Mouse (Mus musculus) heart, adult 11 months (tissue): Measurements from ENCODE around the gene Nucb2.

Source experiments
- DNase-seq: peaks from one replicate; pipeline ENCODE4 v3.0.0; 2022

Gene Nucb2

DNA sequence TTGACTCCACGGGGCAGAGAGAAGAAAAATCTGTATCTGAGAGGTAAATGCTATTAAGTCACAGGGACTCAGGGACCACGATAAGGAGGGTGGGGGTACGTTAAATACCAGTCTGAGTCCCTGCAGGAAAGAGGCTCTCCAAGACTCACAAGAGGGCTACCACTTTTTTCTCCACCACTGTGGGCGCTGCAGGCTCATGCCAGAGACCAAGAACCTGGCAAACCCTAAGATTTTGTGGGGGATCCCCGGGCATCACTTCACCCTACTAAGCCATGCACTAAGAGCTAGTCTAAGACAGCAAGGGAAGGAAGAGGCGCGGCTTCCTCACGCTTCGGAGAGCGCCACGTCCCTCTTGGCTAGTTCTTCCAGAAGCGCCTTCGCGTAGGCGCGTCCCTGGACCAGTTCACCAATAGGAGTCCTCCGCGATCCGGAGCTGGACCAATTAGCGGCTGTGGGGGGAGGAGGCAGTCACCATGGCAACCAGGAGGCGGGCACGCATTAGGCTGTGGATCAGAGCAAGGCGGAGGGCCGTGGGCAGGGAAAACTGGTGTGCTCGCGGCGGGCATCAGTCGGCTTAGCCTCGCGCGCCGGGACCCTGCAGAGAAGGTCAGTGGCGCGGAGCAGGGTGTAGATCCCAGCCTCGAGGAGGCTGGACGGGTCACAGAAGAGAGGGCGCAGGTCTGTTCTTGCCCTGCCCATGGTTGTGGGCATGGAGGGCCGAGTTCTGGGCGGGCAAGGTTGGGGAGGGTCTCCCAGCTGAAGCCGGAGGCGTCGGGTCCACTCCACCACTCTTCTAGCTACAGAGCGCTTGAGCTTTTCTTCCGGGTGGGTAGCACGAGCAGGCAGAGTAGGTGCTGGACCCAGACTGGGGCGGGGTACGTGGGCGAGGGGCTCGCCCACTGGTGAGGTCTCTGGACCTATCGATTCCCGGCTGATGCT is at the start of gene Nucb2:
Nucb2 (plus strand) TSS at position 491 of the 939 bp plus-strand sequence.
- DNase-seq: peak; percentile 100

DNA sequence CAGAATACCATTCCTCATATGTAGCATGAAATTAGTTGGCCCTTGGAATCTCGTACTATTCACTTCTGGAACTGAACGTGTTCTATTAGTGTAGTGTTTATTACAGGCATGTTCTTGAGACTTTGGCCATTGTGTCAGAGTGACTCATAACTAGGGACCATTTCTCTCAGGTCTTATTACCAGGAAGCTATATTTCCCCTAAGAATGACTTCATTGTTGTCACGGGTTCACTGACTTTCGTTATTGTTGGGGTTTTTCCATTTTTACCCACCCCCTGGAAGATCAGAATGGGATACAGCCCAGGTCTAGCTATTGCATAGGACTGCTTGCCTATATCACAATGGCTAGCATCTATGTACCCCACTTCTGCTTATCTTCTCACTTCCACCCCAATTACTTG is 47.2 kb upstream of the Nucb2 start:
- no peak for DNase-seq

DNA sequence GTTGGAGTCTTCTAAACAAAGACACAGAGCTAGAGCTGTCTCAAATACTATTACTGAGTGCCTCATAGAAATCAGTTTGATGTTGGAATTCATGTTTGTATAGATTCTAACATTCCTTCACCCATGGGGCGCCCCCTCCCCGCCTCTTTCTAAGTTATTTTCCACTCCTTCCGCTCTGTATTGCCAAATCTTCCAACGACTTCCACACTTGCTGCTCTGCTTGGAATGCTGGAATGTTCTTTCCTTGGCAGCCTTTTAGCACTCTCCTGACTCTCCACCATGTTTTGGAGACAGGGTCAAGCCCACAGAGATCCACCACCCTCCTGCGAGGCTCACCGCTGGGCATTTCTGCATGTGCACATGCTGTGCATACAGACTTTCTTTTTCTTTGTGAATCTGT is 46.8 kb upstream of the Nucb2 start:
- DNase-seq: peak; percentile 91

DNA sequence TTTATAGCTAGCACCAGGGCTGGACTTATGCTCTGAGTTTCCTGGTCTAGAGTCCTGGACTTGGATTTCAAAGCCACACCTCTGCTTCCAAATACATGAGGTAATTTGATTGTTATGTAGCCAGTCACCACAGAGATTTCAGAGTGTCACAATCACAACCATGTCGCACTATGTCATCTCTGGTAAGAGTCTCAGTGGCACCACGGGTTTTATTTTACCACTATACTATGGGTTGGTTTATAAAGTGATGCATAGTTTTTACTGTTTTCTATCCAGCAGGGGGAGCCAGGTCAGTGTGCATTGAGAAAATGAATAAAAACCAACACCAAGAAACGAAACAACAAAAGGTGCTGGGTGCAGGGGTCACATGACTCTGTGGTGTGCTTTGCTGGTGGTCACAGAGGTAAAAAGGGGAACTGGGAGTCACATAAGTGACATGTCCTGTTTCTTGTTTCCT is 45.2 kb upstream of the Nucb2 start:
- DNase-seq: peak; percentile 80

DNA sequence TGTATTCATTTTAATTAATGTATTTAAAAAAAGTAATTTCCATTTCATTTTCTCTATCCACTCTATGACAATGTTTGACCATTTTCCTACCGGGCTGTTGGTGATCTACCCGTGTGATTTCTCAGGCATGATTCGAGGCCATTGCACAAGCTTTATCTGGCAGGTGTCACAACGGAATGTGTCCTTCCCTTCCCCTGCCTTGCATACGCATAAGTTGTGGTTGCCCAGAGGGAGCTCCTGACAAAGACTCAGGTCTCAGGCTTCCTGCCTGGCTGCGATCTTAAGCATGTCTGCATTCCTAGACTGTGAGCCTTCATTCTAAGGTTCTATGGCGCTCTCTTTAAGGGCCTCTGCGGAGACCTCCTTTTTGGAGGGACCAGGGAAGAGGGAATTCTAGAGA is 42.1 kb upstream of the Nucb2 start:
- DNase-seq: peak; percentile 82

DNA sequence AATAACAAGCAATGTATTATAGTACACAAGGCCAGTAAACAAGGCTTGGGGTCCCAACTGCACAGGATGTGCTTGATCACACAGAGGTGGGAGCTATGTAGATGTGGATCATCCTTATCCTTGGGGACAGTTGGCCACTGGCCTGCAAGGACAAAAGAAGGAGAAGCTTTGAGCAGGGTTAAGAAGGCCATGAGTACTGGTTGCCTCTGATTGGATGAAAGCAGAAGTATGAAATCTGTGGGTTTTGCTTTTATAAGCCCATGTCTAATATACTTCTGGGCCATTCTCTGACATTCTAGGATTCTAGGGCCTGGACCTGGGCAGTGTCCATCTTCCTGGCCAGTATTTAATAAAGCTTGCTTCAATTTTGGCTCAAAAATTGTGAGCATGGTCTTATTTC is 28.3 kb upstream of the Nucb2 start:
- no peak for DNase-seq

DNA sequence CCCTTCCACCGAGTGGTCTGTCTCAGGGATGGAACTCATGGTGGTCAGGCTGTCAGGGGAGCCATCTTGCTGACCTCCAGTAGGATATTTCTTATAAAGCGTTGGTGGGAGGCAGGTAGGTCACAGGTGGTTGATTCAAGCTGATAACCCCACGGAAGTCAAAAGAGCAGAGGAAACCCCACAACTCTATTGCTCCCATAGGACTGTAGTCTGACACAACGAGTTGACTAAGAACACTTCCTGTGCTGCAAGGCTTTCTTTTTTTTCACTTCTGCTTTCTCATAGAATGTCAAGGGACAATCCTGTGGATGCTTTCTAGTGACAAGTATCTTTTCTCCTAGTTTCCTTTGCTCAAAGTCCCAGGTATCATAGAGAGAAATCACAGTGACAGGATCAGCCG is 27.9 kb upstream of the Nucb2 start:
- DNase-seq: no peak

DNA sequence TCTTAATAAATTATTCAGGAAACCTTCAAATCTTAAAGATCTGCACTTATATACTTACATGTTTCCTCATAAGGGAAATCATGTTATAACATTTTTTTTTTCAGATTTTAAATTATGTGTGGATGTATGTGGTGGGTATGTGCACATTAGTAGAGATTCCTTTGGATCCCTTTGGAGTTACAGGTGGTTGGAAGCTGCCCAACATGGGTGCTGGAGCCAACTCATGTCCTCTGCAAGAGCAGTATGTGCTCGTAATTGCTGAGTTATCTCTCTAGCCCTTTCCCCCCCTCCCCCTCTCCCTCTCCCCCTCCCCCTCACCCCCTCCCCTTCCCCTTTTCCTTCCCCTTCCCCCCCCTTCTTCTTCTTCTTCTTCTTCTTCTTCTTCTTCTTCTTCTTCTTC is 21.1 kb upstream of the Nucb2 start:
- no peak for DNase-seq

DNA sequence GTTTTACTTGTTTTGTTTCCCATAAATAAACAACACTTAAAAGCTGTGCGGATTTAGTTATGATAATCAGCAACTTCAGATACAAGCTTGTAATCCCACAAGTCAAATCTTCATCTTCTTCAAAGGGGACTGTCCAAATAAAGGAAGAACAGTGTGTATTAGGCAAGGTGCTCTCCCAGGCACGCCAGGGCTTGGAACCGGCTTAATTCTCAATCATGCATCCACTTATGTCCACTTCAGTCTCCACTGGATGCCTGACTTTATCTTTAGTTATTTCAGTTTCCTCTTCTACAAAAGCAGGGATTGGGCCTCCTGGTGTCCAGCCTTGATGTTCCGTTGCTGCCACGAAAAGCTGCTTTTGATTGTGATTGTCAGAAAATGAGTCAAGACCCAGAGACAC is 20.4 kb upstream of the Nucb2 start:
- DNase-seq: no peak

DNA sequence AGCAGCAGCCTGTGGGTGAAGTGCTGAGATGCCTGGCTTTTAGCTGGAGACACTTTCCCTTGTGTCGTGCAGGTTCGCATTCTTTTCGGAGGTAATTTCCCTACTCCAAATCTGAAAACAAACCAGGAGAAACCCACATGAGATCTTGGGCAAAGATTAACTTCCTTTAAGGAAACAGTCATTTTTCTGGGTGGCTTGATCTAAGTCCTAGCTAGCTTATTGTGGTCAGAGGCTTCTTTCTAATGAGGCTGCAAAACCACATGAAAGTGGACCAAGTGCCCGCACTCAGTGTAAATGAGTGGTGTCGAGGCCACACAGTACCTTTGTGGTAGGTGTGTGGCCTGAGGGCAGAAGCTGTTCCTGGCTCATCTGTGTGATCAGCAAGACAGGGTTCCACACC is 20.0 kb upstream of the Nucb2 start:
- DNase-seq: no peak

DNA sequence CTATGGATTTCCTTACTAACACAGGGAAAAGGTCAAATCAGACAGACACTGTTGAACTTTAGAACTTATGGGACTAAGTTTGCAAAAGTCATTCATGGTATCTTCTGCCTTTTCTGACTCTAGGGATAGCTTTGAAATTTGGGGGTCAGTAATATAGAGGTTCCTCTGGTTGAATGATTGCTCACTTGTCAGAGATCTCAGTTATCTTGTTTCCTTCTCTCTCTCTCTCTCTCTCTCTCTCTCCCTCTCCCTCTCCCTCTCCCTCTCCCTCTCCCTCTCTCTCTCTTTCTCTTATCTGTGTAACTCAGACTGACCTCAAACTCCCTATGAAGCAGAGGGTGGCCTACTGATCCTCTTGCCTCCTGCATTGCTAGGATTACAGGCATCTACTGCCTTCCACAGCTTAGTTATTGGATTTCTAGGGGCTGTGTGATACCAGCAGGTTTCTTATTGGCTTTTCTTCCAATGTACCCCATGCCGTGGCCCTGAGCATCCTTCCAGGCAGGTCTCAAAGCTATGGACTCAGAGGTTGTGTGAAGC is 19.0 kb upstream of the Nucb2 start:
- no peak for DNase-seq

DNA sequence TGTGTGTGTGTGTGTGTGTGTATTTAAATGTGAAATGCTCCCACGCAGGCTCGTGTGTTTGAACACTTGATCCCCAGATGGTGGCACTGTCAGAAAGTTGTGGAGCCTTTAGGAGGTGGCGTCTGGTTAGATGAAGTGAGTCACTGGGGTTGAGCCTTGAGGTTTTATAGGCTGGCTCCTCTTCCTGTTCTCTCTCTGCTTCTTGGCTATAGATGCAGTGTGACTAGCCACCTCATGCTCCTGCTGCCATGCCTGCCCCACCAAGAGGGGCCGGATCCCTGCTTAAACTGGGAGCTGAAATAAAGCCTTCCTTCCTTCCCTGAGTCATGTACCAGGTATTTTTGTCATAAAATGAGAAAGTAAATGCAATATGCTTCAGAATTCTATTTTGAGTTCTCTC is 13.1 kb upstream of the Nucb2 start:
- no peak for DNase-seq

DNA sequence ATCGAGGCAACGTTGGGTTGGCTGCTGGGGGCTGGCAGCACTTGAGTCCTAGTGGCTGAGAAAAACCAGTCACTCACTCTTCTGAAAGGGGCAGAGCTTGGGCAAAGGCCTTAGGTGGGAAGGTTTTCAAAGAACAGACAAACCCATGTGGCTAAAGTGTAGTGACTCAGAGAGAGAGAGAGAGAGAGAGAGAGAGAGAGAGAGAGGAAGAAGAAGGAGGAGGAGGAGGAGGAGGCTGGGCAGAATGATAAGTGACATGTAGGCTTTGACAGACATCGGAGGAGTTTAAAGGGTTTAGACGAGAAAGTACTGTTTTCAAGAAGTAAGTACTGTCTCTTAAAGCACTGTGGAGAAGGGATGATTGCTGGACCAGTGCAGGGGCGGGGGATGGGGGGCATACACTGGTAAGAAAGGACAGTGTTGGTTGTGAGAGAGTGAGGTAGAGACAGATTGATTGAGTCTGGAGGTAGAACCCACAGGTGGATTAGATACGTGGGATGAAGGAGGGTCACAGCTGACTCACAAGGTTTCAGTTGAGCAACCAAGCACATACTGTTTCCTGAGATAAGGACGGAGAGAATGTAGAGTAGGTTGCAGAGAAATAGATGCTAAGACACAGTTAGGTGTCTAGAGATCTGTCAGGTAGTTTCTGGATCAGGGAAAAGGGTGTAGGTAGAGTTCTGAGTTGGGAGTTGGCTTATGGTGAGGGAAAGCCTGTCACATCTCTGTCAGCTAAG is 10.7 kb upstream of the Nucb2 start:
- DNase-seq: no peak

DNA sequence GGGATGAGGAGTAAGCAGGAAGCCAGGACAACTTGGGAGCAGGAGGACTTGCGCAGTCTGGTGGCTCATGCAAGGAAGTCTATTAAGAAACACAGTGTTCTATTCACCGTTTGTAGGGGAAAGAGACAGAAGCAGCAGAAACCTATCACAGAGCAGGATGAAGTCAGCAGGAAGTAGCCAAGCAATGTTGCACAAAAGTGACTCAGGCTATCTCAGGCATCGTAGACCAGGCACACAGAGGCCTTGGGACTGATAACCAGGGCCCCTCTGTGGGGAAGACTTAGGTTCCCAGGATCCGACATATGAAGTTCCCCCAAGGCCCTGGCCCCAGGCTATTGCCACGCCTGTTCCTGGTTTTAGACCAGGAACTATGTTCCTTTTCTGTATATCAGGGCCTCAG is 9.6 kb upstream of the Nucb2 start:
- no peak for DNase-seq

DNA sequence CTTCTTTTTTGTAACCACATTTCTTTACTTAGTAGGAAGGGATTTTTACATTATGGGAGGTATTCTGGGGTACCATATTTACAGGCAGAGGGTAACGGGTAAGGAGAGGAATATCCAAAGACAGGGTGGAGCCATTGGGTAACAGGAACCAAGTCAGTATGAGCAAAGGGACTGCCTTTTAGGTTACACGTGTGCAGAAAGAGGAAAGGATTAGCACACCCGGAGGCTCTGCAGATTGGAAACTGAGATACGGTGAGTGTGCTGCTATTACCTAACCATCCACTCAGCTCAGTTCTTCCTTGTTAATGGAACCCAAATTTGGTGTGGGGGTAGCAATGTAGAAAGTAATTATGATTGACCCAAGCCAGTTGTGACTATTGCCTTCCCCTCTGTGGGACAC is 7.4 kb upstream of the Nucb2 start:
- DNase-seq: no peak

DNA sequence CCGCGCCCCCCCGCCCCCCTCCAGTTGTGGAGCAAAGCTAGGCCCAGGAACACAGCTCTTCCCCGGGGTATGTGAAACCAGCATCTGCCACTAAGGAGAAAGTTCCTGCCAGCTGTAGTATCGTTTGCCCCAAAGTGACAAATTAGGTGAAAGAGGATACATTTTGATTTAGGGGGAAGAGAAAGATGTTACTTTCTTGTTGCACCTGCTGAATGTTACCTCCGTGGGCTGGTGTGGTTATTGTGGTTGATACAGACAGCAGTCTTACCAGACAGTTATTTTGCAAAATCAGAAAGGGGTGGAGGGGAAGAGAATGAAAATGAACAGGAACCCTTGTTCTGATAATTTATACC is 625 bp downstream of the Nucb2 start:
- no peak for DNase-seq

DNA sequence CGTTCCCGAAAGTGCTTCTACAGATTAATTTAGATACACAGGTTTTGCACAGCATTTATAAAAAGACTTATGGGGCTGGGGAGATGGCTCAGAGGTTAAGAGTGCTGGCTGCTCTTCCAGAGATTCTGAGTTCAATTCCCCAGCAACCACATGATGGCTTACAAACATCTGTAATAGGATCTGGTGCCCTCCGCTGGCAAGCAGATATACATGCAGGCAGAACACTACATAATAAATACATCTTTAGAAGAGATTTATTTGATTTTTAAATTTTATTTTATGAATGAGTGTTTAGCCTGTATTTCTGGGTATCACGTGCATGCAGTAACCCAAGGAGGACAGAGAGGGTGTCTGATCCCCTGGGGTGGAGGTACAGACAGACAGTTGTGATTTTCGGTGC is 9.9 kb downstream of the Nucb2 start:
- DNase-seq: peak; percentile 49

DNA sequence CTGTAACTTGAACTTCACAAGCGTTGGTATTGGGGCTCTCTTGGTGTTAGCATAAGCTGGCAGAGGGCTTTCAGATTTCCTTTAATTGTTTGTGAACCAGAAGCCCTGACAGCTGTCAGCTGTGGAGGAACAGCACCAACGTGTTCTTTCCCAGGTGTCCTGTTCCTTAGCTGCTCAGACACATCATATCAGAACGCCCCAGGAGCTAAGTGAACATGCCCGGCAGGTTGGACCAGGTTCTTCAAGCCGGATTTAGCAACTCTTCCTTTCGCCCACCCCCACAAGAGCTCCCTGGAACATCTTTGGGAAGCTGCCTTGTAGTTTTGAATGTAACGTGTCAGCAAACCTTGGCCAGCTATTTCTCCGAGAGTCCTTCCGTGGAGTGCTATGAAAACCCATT is 10.4 kb downstream of the Nucb2 start:
- DNase-seq: peak; percentile 79

DNA sequence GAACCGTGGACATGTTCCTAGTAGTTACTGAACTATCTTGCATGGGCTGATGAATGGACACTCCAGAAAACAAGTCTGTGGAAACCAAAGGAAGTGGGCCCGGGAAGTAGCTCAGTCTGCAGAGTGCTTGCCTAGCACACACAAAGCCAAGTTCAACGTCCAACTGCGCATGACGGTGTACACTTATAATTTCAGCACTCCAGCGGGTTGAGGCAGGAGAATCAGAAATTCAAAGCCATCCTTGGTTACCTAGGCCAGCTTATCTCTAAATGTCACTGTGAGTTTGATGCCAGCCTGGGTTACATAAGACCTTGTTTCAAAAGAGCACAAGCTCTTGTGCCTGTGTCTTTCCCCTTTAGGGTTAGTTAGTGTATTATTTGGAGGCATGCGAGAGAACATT is 10.9 kb downstream of the Nucb2 start:
- DNase-seq: peak; percentile 82

DNA sequence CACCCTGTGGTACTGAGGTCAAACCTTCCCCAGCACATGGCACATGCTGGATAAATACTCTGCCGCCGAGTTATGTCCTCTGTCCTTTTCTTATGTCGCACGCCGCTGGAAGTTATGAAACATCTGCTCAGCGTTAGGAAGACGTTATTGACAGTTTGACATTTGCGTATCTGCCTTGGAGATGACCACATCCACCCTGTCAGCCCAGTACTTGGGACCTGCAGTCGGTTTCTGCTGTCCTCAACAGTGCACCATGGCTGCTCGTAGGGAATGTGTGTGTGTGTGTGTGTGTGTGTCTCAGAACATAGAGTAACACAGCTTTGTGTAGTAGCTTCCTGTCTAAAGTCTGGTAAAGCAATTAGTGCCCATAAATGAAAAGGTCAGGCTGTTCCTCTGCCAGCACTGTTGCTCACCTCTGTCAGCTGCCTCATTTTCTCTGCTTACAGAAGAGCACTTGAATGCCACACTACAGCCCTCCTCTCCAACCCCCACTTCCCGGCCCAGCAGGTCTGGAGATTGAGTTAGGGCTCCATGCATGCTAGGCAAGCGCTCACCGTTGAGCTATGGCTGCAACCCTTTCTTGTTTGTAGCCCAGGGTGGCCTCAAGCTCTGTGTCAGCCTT is 11.5 kb downstream of the Nucb2 start:
- DNase-seq: peak; percentile 92

DNA sequence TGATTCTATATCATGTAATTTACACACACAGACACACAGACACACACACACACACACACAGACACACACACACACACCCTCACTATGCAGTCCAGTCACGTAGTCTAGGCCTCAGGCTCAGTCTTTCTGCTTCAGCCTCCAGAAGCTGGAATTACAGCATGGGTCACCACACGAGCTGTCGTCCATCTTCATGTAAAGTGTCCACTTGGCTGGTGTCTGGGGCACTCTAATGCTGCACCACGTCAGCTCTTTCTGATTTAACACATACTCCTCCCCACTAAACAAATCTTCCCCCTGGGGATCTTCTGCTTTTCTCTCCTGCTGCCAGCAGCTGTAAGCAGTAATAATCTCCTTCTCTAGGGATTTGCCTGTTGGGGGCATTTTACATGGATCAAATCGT is 13.1 kb downstream of the Nucb2 start:
- DNase-seq: peak; percentile 82

DNA sequence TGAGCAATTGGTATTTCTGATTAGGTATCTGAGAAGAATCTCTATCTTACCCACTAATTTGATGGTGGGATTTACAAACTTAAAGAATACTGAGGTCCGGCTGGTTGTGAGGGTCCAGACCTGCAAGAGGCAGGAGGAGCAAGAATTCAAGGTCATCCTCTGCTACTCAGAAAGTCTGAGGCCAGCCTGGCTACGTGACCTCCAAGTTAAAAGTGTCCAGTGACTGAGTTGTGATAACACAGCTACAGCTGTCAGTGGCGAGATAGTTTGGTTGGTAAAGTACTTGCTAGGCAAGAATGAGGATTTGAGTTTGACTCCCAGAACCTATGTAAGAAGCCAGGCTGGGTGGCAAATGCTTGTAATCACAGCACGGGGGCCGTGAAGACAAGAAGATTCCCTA is 14.0 kb downstream of the Nucb2 start:
- DNase-seq: peak; percentile 83

DNA sequence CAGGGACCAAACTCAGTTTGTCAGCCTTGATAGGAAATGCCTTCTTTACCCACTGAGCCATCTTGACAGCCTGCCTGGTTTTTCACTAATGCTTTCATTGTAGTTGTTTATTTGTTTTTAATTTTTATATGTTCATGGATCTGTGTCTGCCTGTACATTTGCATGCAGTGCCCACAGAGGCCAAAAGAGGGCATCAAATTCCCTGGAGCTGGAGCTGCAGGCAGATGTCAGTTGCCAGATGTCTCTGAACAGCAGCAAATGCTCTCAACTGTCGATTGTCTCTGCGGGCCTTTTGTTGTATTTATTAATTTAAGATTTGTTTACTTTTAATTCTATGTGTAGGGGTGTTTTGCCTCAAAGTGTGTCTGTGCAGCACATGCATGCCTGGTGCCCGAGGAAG is 15.6 kb downstream of the Nucb2 start:
- DNase-seq: peak; percentile 83

DNA sequence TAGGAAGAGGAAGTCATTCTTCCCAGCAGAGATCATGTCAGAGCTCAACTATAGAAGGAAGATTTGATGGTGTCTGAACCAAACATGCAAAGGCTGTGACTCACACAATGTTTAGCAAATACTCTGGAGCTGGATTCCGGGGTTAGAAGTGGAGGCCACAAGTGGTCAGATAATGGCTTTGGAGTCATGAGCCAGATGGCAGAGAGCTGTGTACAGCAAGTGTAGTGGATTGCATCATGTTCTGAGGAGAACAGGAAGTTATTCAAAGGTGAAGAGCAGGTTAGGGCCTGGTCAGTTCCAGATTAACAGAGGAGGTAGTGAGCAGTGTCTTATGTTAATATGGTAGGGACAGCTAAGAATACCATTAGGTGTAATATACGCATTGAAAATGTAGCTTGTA is 20.4 kb downstream of the Nucb2 start:
- DNase-seq: peak; percentile 97
